Mouse (Mus musculus) megakaryocyte, embryonic 14.5 days (primary cell): ENCODE data around the gene Ccdc15.

Experiments
- FLI1 ChIP-seq: IDR thresholded peaks from 2 replicates; pipeline ENCODE4 v1.6.1; 2012; ENCODE audit warnings: low read length, inconsistent platforms, mixed read lengths
- GATA1 ChIP-seq: IDR thresholded peaks from 3 replicates; pipeline ENCODE4 v1.6.1; 2012; ENCODE audit warnings: mixed read lengths, low read length, inconsistent platforms, borderline replicate concordance

DNA sequence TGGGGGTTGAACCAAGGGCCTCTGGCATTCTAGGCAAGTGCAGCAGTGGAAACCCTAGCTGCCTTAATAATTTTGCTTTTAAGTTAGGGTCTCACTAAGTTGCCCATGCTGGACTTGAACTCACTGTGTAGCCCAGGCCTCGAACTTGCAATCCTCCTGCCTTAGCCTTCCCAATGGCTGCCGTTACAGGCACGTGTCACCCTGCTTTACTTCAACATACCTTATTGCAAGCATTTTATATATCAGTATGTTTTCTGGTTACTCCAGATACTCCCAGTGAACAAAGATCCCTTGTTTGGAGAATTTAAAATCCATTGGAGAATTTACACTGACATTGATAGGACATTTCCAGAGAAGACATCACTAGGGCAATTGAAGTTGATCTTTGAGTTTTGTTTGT is 818 bp upstream of the Ccdc15 start:
- TF ChIP-seq GATA1 (no peak), FLI1 (no peak)
